Mouse (Mus musculus) T-helper 2 cell (primary cell): ENCODE measurements at regions not wholly inside any gene's neighbourhood (a gene's known extent, or its start where the extent isn't known, plus 50 kb on each side); places are given as distances from the start of the nearest gene placed in this dataset.

Experiments used
- in situ Hi-C: fragments of 300-600 bp; cut with MboI, MseI; formaldehyde crosslinking; loops from one replicate; pipeline ENCODE4 v1.15.1; 2025; ENCODE audit warnings: high pct_unique_total_duplicates

DNA sequence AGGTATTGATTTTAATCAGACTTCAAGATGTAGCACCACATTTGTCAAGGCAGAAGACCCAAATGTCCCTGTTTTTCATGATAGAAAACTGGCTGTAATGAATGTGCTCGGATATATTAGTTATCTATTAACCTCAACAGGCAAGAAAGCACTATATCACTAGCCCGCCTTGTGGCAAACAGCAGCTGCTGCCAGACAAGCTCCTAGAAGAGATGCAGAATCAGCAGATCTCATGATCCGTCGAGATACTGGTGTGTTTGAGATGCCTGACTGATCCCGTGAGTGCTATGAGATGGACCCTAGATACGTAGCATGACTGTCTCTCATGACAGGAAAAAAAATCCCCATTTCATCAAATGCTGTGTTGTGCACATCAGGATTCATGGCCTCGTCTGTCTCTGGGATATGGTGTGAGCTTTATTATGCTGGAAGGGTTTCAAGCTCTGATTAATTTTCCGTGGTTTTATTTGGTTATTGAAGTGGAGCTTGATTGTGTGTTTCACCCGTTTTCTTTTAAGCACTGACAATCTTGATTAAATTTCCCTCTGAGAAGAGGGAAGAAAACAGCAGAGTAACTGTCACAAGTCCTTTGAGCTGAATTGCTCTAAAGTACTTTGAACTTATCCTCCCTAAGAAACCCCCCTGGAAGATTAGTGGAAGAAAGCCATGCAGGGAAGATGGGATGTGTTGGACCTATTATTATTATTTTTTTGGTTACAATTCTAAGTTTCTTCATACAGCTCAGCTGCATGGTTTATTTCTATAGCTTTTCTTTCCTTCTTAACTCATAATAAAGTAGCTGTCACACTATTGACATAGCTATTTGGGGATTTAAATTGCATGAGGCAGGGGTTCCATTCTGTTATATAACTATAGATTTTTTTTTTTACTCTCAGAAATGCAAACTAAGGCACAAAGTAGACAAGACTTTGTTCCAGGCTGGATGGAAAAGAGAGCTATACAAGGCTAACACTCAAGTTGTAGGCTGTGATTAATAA lies 287.4 kb upstream of the Frg1 start:
- in situ Hi-C loops, result no loop called here
